Mouse (Mus musculus) stomach, embryonic 16.5 days (tissue): Measurements from ENCODE around the gene Tmcc2. TPM values are rescaled to one million over a fixed set of nuclear protein-coding genes. Genes with fewer than 3 reads are reported as not detected.

Source experiments
- ATAC-seq: fragments of 200-750 bp; cut with Nextera tagmentation; 2 replicates; pipeline ENCODE4 v1.8.0; 2017; ENCODE audit warnings: moderate number of reproducible peaks, moderate TSS enrichment; ENCODE audit not compliant: insufficient read depth, low FRiP score
- H3K27ac ChIP-seq: fragments of 300-500 bp; sonication (generic); 2 replicates; pipeline ENCODE4 v1.5.1; 2014; ENCODE audit warnings: low read length
- H3K27me3 ChIP-seq: fragments of 300-500 bp; sonication (generic); 2 replicates; pipeline ENCODE4 v1.6.1; 2014; ENCODE audit warnings: low read length, control low read depth, mixed read lengths; ENCODE audit not compliant: control insufficient read depth, insufficient read depth
- H3K36me3 ChIP-seq: fragments of 300-500 bp; sonication (generic); 2 replicates; pipeline ENCODE4 v1.6.1; 2014; ENCODE audit warnings: low read length; ENCODE audit not compliant: control insufficient read depth, insufficient read depth
- H3K4me1 ChIP-seq: fragments of 300-500 bp; sonication (generic); 2 replicates; pipeline ENCODE4 v1.6.1; 2014; ENCODE audit warnings: low read length, control low read depth, mixed read lengths; ENCODE audit not compliant: control insufficient read depth, insufficient read depth
- H3K4me2 ChIP-seq: fragments of 300-500 bp; sonication (generic); 2 replicates; pipeline ENCODE4 v1.6.1; 2014; ENCODE audit warnings: low read depth, low read length, mixed read lengths
- H3K4me3 ChIP-seq: fragments of 300-500 bp; sonication (generic); replicated peaks from 2 replicates; pipeline ENCODE4 v1.5.1; 2014; ENCODE audit warnings: mild to moderate bottlenecking, low read length
- H3K9ac ChIP-seq: fragments of 300-500 bp; sonication (generic); 2 replicates; pipeline ENCODE4 v1.6.1; 2014; ENCODE audit warnings: low read length
- H3K9me3 ChIP-seq: fragments of 300-500 bp; sonication (generic); replicated peaks from 2 replicates; pipeline ENCODE4 v1.6.1; 2016; ENCODE audit warnings: low read length, control low read depth; ENCODE audit not compliant: control insufficient read depth
- WGBS: fragments of 180-500 bp; shearing (Covaris S2); extraction: QIAGEN DNeasy Blood & Tissue Kit; methylation state at CpG from one replicate; pipeline ENCODE4 v1.1.7; 2014; 5-methylcytosine and 5-hydroxymethylcytosine counted together
- polyA plus RNA-seq: library from polyadenylated mRNA; unstranded; fragments of >200 nt; fragmentation: Nextera tagmentation; extraction: Ambion mirVana; gene quantifications from 2 replicates; pipeline ENCODE4 v1.2.1, GENCODE M21; 2015

Gene Tmcc2
- polyA plus RNA-seq, 1 experiment from 2014 or later, result 28.3 TPM

DNA sequence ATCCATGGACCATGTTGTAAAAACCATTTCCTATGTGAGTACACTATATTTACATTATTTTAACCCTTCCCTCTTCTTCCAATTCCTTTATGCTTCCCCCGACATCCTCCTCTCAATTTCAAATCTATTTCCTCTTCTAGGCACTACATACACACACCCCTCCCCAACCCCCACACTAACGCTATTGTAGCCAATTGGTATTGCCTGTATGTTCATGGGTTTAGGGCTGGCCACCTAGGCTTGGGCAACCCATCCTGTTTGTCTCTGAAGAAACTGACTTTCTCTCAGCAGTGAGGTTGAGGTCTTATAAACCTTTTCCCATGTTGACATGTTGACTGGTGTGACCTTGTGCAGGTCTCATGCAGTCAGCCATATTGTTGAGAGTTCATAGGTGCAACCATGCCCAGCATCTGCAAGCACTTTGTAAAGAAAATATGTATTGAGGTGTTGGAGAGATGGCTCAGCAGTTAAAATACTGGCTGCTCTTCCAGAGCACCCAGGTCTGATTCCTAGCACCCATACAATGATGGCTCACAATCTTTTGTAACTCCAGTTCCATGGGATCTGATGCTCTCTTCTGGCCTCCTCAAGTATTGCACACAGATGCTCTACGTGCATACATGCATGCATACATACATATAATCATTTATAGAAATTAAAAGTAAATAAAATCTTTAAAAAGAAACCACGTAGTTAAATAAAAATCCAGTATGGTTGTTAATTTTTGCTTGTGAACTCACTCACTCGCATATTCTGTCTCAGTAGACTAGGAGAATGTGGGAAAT, 32.0 kb upstream of the Tmcc2 start:
- Histone ChIP-seq H3K4me2 (no peak overlapping the region), H3K4me1 (peaks cover 8% of the 10 kb centered on the region; the same call in 1 of the 2 replicates), H3K4me3 (no peak overlapping the region), H3K9me3 (no peaks in the 10 kb centered on the region), H3K9ac (no peak overlapping the region), H3K27ac (no peak overlapping the region), H3K36me3 (no peaks in the 10 kb centered on the region), H3K27me3 (no peaks in the 10 kb centered on the region)
- ATAC-seq, result no peak
- 91% methylated on average over 5 of the region's 5 CpGs for WGBS

DNA sequence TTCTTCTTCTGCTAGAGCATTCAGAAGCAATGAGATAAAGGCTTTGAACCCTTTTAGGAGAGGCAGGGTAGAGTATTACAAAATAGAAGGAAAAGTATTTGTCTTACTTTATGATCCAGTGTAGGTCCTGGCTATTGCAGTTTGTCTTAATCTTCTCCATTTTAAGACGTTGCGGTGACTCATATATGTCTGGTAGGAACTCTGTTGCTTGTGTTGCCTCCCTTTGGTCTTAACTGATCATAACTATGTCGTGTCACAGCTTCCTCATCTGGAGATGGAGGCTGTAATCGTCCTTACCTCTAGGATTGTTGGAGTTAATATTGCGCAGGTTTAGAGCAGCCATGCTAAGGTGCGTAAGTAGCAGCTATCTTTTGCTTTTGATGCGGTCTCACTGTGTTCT, 29.6 kb upstream of the Tmcc2 start:
- no peak for ATAC-seq
- peaks cover 11% of the 10 kb centered on the region; the same call in 1 of the 2 replicates for H3K4me1 ChIP-seq
- WGBS, result 77% methylated on average over 7 of the region's 7 CpGs
- H3K9me3 ChIP-seq, result no peaks in the 10 kb centered on the region
- H3K4me2 ChIP-seq, result no peak overlapping the region
- no peak overlapping the region for H3K4me3 ChIP-seq
- H3K9ac ChIP-seq, result no peak overlapping the region
- no peak overlapping the region for H3K27ac ChIP-seq
- H3K27me3 ChIP-seq, result no peaks in the 10 kb centered on the region
- no peaks in the 10 kb centered on the region for H3K36me3 ChIP-seq

DNA sequence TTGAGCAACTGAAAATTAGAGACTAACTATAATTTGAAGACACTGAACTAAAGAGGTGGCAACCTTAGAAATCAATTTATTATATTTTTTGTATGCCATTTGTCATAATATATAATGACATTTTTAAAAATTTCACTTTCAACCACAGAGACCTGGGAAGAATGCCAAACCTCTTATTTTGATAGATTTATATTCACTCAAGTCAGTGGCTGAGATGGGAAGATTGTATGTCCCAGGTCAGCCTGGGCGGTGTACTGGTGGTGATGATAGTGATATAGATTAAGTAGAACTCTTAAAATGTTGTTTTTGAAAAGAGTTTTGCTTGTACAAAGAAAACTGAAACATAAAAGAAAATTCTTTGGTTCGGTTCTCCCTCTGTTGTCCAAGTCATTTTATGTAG, 29.1 kb upstream of the Tmcc2 start:
- WGBS, result 67% methylated on average over 2 of the region's 2 CpGs
- H3K27me3 ChIP-seq, result no peaks in the 10 kb centered on the region
- H3K9ac ChIP-seq, result no peak overlapping the region
- H3K4me1 ChIP-seq, result peaks cover 11% of the 10 kb centered on the region; the same call in 1 of the 2 replicates
- H3K4me3 ChIP-seq, result no peak overlapping the region
- H3K27ac ChIP-seq, result no peak overlapping the region
- ATAC-seq, result no peak
- no peaks in the 10 kb centered on the region for H3K36me3 ChIP-seq
- H3K4me2 ChIP-seq, result no peak overlapping the region
- H3K9me3 ChIP-seq, result no peaks in the 10 kb centered on the region

DNA sequence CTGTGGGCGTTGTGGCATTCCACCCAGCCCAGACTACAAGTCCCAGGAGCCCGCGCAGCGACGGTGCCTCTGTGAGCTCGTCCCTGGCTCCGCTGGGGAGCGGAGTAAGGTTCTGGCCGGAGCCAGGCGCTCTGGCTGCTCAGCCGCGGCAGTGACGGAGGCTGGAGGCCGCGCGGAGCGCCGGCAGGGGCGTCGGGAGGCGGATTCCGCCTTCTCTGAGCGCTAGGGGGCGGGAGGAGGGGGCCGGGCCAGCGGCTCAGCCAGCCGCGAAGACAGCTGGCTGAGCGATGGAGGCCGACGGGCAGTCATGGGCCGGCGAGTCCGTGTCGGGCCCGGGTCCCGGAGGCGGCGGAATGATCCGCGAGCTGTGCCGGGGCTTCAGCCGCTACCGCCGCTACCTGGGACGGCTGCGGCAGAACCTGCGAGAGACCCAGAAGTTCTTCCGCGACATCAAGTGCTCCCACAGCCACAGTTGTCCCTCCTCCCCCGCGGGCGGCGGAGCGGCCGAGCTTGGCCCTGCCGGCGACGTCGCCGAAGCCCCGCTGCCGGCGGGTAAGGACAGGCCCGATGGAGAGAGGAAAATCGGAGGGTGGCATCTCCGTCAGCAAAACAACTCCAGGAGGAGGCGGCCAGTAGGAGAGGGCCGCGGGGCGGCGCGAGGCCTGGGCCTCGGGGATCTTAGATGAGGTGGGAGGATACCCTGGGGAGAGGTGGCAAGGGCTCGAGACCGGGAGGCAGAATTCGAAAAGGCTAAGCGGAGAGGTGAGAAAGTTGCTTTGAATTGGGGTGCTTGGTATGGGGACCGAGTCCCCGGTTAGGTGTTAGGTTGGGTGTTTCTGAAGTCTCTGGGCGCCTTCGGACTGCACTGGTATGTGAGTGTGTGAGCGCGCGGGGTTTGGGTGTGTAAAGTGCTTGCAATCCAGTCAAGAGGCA, 26.5 kb upstream of the Tmcc2 start, which contains the start of gene Dstyk:
Gene Dstyk, plus strand, starts transcription at position 237 of the 933 bp plus-strand sequence.
- Histone ChIP-seq H3K4me1 (peaks cover 11% of the 10 kb centered on the region; the same call in 1 of the 2 replicates), H3K4me2 (peak within 1 kb of the TSS; percentile 69), H3K27ac (peak within 1 kb of the TSS; percentile 93), H3K9me3 (no peaks in the 10 kb centered on the region), H3K36me3 (no peaks in the 10 kb centered on the region), H3K27me3 (no peaks in the 10 kb centered on the region), H3K4me3 (peak within 1 kb of the TSS; percentile 90), H3K9ac (peak within 1 kb of the TSS; percentile 90)
- under 1% methylated on average over 84 of the region's 85 CpGs for WGBS
- ATAC-seq, result peak; percentile 100

DNA sequence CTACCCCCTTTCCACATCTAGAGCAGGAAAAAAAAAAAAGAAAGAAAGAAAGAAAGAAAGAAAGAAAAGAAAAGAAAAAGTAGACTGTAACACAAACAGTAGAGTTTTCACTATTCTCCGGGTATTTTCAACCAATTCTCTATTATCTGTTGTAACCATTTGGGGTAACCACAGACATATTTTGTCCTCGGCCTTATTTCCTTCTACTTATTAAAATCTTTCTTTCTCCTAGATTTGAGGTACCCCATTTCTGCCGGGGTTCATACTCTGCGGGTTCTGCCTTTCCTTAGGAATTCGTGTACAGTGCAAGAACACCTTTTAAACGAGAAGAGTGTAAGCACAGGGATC, 25.8 kb upstream of the Tmcc2 start:
- no peak for ATAC-seq
- H3K4me3 ChIP-seq, result peak overlapping the region; percentile 90
- peak overlapping the region; percentile 93 for H3K27ac ChIP-seq
- peak overlapping the region; percentile 90 for H3K9ac ChIP-seq
- H3K4me1 ChIP-seq, result peaks cover 11% of the 10 kb centered on the region; the same call in 1 of the 2 replicates
- H3K4me2 ChIP-seq, result peak overlapping the region; percentile 69
- H3K9me3 ChIP-seq, result no peaks in the 10 kb centered on the region
- no peaks in the 10 kb centered on the region for H3K27me3 ChIP-seq
- WGBS, result 16% methylated on average over 6 of the region's 6 CpGs
- no peaks in the 10 kb centered on the region for H3K36me3 ChIP-seq

DNA sequence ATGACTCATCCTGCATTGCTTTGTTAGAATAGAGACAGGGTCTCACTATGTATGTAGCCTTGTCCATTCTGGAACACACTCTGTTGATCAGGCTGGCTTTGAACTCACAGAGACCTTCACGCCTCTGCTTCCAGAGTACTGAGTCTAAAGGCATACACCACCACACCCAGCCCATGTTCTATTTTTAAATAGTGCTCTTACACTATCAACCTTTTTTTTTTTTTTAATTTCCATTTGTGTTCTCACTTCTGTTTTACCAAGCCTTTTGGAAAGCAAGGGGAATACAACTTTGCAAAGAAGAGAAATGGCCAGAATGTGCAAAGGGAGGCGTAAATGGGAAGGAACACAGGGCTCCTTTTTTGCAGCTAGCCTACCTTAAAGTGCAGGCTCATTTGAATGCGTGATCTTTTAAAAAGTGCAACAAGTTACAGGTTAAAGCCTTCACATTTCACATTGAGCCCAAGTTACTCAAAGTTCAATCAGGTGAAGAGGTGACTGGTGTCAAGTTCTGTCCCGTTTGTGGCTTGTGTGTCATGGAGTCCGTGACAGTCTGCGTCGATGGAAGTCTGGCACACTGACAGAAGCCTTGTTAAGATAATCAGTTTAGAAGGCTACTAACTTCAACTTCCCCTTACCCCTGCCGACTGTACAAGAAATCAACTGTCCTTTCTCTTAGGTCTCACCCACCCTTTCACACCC, 25.3 kb upstream of the Tmcc2 start:
- Histone ChIP-seq H3K9ac (no peak overlapping the region), H3K27ac (no peak overlapping the region), H3K27me3 (no peaks in the 10 kb centered on the region), H3K4me1 (peaks cover 11% of the 10 kb centered on the region; the same call in 1 of the 2 replicates), H3K9me3 (no peaks in the 10 kb centered on the region), H3K4me2 (peak overlapping the region; percentile 69), H3K4me3 (peak overlapping the region; percentile 90; the same call in 1 of the 2 replicates), H3K36me3 (no peaks in the 10 kb centered on the region)
- WGBS, result 65% methylated on average over 8 of the region's 8 CpGs
- ATAC-seq, result no peak

DNA sequence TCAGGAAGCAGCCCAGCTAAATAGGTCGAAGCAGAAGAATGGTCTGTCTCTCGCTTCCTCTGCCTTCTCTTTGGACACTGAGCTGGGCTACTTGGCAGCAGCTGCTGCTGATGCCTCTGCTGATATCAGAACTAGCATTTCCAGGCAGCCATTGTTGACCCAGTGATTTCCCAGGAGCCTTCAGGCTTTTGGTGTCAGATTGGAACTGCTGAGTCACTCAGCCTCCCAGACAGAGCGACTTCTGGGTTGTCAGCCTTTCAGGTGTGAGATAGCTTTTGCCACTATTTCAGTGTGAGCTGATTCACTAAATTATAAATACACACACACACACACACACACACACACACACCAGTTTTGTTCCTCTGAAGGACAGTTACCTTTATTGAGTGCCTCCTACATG, 19.6 kb upstream of the Tmcc2 start:
- Histone ChIP-seq H3K4me1 (no peaks in the 10 kb centered on the region), H3K9me3 (no peaks in the 10 kb centered on the region), H3K27me3 (no peaks in the 10 kb centered on the region), H3K9ac (no peak overlapping the region), H3K4me2 (no peak overlapping the region), H3K36me3 (no peaks in the 10 kb centered on the region), H3K27ac (no peak overlapping the region), H3K4me3 (no peak overlapping the region)
- 74% methylated on average over 3 of the region's 3 CpGs for WGBS
- ATAC-seq, result no peak

DNA sequence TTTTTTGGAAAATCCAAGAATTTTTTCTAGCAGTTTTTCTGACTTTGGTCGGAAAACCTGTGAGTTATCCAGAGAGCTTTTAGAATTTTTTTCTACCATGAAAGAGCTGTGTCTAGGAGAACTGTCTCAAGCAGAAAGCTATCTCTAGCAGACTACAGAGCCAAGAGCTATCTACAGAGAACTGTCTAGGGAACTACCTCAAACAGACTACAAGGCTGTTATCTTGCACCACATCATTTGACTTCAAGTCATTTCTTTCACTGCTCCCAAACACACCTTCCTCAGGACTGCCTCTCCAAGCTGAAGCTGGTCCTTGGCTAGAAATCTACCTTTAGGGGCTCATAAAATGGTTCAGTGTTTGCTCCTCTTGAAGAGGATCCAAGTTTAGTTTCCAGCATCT, 10.8 kb upstream of the Tmcc2 start:
- ATAC-seq, result no peak
- H3K27ac ChIP-seq, result no peak overlapping the region
- H3K27me3 ChIP-seq, result no peaks in the 10 kb centered on the region
- H3K4me2 ChIP-seq, result no peak overlapping the region
- no peaks in the 10 kb centered on the region for H3K4me1 ChIP-seq
- no peak overlapping the region for H3K9ac ChIP-seq
- WGBS, result 76% methylated on average over 1 of the region's 1 CpGs
- peaks cover 6% of the 10 kb centered on the region; the same call in 1 of the 2 replicates for H3K9me3 ChIP-seq
- no peaks in the 10 kb centered on the region for H3K36me3 ChIP-seq
- H3K4me3 ChIP-seq, result no peak overlapping the region
